Mouse (Mus musculus): ENCODE results near the gene Nkain1.

Gene Nkain1

DNA sequence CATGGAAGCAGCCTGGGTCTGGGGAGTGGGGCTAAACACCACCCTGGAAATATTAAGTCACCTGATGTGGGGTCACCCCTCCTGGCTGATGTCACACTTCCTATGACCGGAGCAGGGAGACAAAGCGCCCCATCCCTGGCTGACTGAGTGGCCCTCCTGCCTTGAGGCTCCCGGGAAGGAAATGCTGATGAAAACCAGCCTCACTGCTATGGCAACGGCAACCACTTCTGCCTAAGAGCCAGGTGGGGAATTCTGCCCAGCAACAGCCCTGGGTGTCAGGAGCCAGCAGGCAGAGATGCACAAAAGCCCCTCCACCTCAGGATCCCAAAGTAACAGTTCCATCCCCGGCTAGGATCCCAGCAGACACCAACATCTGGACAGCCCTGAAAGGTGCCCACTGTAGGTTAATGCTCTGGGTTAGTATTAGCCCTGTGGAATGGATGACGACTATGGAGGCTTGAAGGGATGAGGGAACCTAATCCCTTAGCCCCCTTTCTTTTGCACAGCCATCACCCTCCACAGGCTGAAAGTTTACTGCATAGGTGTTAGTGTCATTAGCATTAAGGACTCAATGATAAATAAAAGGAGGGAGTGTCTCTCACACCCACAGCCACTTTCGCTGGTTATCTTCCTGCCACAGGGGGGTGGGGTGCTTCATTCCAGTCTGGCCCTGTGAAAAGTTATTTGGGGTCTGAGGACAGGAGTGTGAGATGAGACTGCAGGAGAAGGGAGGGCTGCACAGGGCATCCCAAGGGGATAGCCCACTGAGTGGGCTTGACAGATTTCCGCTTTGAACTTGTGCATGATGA, 21.5 kb downstream of the Nkain1 start:
- DNase-seq (ENCODE audit: low read depth, low spot score) = no peak

DNA sequence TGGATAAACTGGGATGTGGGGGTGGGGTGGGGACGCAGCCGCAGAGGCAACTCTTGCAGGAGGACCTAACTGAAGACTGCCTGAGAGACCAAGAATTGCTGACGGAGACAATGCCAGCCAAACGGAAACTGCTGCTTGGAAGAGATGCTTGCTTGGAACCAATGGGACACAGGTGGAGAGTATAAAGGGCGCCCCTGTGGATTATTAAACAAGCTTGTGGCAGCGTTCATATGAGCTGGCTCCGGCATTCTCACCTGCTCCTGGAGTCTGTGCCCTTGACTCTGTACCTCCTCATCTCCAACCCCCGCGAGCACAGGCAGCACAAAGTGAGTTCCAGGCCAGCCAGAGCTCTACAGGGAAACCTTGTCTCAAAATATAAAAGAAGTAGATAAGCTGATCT, 23.5 kb downstream of the Nkain1 start:
- no peak for DNase-seq (ENCODE audit: low read depth, low spot score)

DNA sequence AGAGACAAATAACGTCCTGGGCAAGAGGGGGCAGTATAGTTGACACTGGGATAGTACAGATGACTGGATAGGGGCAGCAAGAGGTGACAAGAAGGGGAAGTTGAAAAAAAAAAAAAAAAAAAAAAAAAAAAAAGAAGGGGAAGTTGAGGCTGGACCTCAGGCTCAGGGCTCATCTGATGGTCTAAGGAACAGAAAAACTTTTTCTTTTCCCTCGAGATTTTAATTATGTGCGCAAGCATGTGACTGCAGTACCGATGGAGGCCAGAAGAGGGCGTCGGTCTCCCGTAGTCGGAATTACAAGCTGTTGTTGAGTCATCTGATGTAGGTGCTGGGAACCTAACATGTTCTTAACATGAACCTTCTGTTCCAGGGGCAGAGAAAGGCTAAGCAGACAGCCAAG, 24.8 kb downstream of the Nkain1 start:
- no peak for DNase-seq (ENCODE audit: low read depth, low spot score)

- DNase-seq (ENCODE audit: low read depth, low spot score) = no peak
These were observed 27.0 kb downstream of the Nkain1 start for GRCm38 (mm10) chr4:130546798-130547562.

GRCm38 (mm10) chr4:130544392-130544791, 29.6 kb downstream of the Nkain1 start:
- DNase-seq (ENCODE audit: low read depth, low spot score) = no peak

DNA sequence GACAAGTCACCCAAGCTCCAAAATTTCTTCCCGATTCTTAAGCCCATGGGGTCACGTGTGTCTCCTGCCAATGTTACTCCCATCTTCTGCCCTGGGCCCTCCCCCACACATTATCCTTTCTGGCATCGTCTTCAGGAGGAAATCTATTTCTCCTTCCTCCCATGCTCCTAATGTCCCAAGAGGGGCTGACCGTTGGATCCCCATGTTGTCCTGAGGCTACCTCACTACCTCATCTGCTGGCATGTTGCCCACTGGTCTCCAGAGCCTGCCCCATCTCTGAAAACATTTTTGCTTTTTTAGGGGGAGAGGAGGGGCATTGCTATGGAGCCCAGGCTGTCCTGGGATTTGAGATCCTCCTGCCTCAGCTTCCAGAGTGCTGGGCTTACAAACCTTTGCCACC, 30.9 kb downstream of the Nkain1 start:
- DNase-seq (ENCODE audit: low read depth, low spot score) = no peak

DNA sequence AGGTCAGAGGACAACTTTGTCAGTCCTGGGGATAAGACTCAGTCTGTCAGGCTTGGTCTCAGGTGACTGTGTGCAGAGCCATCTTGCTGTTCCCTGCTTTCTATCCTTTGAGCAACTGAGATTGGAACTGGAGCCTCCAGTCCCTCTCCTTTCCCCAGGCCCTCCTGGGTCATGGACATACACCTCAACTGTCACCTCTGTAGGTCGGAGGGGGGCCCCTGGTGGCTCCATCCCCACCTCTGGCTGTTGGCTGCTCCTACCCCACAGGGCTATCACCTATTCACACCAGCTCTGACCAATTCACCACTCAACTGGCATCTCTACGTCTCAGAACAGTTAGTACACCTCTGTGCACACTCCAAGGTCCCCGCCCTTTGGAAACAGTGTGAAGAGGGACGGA, 33.1 kb downstream of the Nkain1 start:
- DNase-seq (ENCODE audit: low read depth, low spot score) = no peak

DNA sequence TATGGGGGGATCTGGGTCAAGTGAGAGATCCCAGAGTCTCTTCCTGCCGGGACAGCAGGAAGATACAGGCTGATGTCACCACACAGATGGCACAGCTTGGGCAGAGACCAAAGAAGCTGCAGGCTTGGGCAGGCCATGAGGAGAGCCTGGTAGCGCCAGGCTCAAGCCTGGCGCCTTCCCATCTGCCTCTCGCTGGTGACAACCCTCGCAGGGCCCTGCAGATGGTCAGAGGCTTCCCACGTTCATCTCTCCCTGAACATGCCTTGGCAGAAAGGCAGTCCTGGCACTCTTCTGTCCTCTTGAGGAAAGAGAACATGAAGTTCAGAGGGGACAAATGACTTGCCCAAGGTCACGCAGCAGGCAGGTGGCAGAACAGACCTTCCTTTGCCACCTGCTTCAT, 34.3 kb downstream of the Nkain1 start:
- no peak for DNase-seq (ENCODE audit: low read depth, low spot score)

DNA sequence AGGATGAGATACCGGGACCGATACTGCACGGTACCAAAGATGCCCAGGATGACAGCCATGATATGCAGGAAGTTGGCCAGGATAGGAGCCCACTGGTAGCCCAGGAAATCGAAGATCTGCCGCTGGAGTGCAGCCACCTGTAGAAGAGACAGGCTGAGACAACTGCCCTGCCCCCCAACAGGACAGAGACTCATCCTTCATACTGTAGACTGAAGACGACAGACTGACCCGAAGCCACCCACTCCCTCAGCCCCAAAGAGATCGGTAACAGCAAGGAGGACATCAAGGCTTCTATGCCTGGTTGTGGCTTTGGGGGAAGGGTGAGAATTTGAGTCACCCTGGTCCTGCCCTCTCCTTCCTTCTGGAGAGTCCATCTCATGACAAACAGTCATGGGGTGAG, 34.9 kb downstream of the Nkain1 start:
- no peak for DNase-seq (ENCODE audit: low read depth, low spot score)

GRCm38 (mm10) chr4:130537371-130537770, 36.6 kb downstream of the Nkain1 start:
- DNase-seq (ENCODE audit: low read depth, low spot score) = no peak

DNA sequence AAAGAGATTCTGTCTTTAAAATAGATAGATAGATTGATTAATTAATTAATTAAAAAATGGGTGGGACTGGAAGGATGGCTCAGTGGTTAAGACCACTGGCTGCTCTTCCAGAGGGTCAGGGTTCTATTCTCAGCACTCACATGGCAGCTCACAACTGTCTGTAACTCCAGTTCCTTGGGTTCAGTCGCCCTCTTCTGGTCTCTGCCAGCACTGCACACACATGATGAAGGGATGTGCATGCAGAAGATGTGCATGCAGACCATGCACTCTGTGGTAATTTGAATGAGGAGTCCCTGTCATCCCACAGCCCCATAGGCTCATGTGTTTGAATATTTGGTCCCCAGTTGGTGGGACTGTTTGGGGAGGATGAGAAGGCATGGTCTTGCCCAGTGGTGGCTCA, 38.2 kb downstream of the Nkain1 start:
- DNase-seq (ENCODE audit: low read depth, low spot score) = no peak

GRCm38 (mm10) chr4:130533975-130534374, 40.0 kb downstream of the Nkain1 start:
- DNase-seq (ENCODE audit: low read depth, low spot score) = peak; percentile 70

GRCm38 (mm10) chr4:130532347-130532746, 41.6 kb downstream of the Nkain1 start:
- DNase-seq (ENCODE audit: low read depth, low spot score) = no peak

- peak; percentile 42 for DNase-seq (ENCODE audit: low read depth, low spot score)
These were observed 42.2 kb downstream of the Nkain1 start for GRCm38 (mm10) chr4:130531645-130532280.

DNA sequence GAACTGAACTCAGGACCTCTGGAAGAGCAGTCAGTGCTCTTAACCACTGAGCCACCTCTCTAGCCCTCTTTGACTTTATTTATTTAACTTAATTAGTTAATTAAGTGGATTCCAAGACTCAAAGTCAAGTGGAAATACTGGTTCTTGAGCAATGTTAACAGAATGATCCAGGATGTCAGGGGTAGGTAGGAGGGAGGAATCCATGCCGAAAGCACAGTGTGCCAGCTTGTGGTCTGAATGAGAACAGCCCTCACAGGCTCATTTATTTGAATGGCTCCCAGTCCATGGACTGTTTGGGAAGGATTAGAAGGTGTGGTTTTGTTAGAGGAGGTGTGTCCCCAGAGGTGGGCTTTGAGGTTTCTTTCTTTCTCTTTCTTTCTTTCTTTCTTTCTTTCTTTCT, 46.2 kb downstream of the Nkain1 start:
- DNase-seq (ENCODE audit: low read depth, low spot score) = no peak

DNA sequence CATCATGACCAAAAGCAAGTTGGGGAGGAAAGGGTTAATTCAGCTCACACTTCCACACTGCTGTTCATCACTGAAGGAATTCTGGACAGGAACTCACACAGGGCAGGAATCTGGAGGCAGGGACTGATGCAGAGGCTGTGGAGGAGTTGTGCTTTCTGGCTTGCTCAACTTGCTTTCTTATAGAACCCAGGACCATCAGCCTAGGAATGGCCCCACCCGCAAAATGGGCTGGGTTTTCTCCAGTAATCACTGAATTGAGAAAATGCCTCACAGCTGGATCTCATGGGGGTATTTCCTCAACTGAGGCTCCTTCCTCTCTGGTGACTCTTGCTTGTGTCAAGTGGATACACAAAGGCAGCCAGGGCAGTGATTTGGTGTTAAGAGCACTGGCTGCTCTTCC, 48.9 kb downstream of the Nkain1 start:
- no peak for DNase-seq (ENCODE audit: low read depth, low spot score)

- DNase-seq (ENCODE audit: low read depth, low spot score) = no peak
These were observed 52.5 kb downstream of the Nkain1 start for GRCm38 (mm10) chr4:130521466-130521865.

DNA sequence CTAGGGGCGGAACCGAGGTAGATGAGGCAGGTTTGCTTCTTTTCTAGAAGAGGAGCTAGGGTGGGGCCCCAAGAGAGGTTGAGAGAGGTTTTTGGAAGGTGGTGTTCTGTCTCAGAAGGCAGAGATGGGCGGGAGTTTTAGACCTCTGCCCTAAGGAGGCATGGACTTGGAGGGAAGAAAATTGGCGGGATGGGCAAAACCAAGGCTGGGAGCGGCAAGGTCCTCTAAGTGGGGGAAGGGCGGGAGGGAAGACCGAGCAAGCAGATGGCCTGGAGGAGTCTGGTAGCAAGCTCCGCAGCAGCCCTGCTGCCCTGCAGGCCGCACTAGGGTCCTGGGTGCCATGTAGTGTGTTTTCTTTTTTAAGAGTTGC, 53.5 kb downstream of the Nkain1 start:
- no peak for DNase-seq (ENCODE audit: low read depth, low spot score)

DNA sequence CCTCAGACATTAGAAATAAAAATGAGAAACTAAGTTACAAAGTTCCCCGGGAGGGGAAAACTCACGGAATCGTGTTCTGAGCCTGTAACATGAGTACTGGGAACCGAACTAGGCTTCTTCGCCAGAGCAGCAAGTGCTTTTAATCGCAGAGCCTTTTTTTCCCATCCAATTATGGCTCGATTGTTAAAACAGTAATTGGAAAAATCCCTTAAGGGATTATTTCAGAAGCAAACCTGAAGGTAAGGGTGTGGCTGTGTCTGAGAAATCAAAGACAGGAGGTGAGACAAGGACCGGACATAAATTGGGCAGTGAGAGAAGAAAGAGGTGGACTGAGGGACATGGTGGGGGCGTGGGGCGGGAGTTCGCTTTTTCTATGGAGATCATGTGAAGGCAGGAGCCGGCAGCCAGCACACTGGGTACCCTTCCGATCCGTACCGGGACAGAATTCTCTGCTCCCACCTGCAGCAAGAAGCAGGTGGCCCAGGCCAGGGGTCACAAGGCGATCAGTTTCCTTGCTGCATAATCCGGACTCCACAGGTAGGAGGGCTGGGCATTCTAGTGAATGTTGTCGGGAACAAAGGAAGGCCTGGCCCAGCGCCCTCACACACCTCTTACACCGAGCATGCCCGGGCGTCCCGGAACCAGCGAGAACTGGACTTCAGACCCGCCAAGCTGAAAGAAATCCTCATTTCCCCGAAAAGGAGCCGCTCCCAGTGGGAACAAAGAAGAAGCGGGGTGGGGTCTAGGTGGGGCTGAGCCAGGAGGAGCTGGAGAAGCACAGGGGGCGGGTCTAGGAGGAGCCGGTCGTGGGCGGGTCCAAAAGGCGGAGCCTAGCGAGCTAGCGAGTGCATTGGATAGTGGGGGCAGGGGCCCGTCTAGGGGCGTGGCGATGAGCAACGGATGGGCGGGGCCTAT, 54.1 kb downstream of the Nkain1 start:
- DNase-seq (ENCODE audit: low read depth, low spot score) = peak; percentile 90

DNA sequence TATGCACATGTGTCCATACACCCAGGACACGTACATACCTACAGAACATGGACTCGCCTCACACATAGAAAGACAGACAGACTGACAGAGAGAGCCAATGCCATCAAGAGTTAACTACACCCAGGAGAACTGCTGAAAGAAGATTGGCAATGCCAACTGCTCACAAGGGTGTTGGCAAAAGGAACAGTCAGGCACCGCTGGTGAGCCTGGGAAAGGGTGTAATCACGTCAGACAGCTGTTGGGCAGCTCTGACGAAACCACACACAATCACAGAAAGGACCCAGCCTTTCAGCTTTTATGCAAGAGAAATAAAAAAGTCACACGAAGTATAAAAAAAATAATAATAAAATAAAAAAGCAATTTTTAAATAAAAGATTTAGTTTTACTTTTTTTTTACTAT, 57.5 kb downstream of the Nkain1 start:
- no peak for DNase-seq (ENCODE audit: low read depth, low spot score)

Measured in CD4-positive helper T cell, adult 2 months (primary cell).